In the genomic region with DNA sequence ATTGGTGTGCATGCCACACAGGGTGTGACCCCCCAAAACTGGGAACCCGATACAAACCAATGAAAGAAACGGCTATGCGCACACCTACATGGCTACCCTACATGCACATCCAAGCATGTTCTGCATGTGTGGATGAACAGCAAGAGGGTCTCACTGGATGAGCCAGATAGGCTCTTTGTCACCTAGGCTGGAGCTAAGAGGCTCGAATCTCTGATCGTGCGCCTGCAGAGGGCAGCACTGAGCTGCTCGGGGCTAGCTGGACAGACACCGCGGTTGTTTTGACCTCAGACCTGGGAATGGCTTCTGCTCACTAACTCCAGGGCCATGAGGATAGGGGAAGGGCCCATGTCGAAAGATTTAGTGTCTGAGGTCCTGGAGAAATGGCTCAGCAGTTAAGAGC, we compare ENCODE assay signal across 8 mouse cellular contexts. TPM values are rescaled to one million over a fixed set of nuclear protein-coding genes. Genes with fewer than 3 reads are reported as not detected.
DNase-seq lines count a peak whose midpoint lies in the region; ATAC-seq and TF ChIP-seq lines count a peak whose summit lies in the region.

No protein-coding gene starts in this region.

- H3K9me3 ChIP-seq in kidney, embryonic 15.5 days (replicated peaks): no peaks in the 10 kb centered on the region
- no peaks in the 10 kb centered on the region for H3K9me3 ChIP-seq in neural tube, embryonic 12.5 days
- H3K9me3 ChIP-seq in stomach, postnatal 0 days (ENCODE audit: control insufficient read depth, low read length): no peaks in the 10 kb centered on the region

- peak; percentile 43 for DNase-seq in kidney, adult 11 months
- peak; percentile 91 to 93 for DNase-seq in cerebellum, postnatal 10 days
- DNase-seq in gastrocnemius, adult 8-10 months (ENCODE audit: low spot score in 2 of 2): peak; percentile 49 to 69
- DNase-seq in kidney, adult 2 months: peak; percentile 69
- peak; percentile 43 for DNase-seq in liver, adult 2 months (ENCODE audit: extremely low read depth, low read depth, low spot score)
- peak; percentile 89 for DNase-seq in stomach, postnatal 0 days (ENCODE audit: low spot score)

- ATAC-seq in kidney, embryonic 15.5 days (replicated peaks; ENCODE audit: low FRiP score): no peak
- ATAC-seq in neural tube, embryonic 12.5 days (ENCODE audit: low FRiP score, low read depth): peak; percentile 69
- no peak for ATAC-seq in stomach, postnatal 0 days (ENCODE audit: low FRiP score, low TSS enrichment)

- H3K4me1 ChIP-seq in kidney, embryonic 15.5 days: peaks cover 5% of the 10 kb centered on the region; the same call in 1 of the 2 replicates
- H3K4me1 ChIP-seq in kidney, adult 2 months (ENCODE audit: control insufficient read depth, insufficient read depth, low read length): no peaks in the 10 kb centered on the region
- no peaks in the 10 kb centered on the region for H3K4me1 ChIP-seq in liver, adult 2 months (ENCODE audit: control insufficient read depth, insufficient read depth, low read length)
- H3K4me1 ChIP-seq in neural tube, embryonic 12.5 days: no peaks in the 10 kb centered on the region
- H3K4me1 ChIP-seq in stomach, postnatal 0 days (replicated peaks; ENCODE audit: control insufficient read depth, insufficient read depth): no peaks in the 10 kb centered on the region

- 27% methylated on average over 10 of the region's 10 CpGs for WGBS in kidney, embryonic 15.5 days
- 23% methylated on average over 10 of the region's 10 CpGs for WGBS in kidney, adult 2 months
- WGBS in liver, adult 2 months: 19% methylated on average over 10 of the region's 10 CpGs
- WGBS in neural tube, embryonic 12.5 days: 24% methylated on average over 10 of the region's 10 CpGs
- 18% methylated on average over 10 of the region's 10 CpGs for WGBS in stomach, postnatal 0 days

- H3K79me2 ChIP-seq in liver, adult 2 months (ENCODE audit: control insufficient read depth, insufficient read depth, low read length): no peaks in the 10 kb centered on the region

- no peak overlapping the region for H3K9ac ChIP-seq in kidney, embryonic 15.5 days
- H3K9ac ChIP-seq in liver, adult 2 months (ENCODE audit: low read depth, low read length): no peak overlapping the region
- H3K9ac ChIP-seq in neural tube, embryonic 12.5 days: no peak overlapping the region
- no peak overlapping the region for H3K9ac ChIP-seq in stomach, postnatal 0 days (ENCODE audit: low read length)

- no peak overlapping the region for H3K4me3 ChIP-seq in kidney, embryonic 15.5 days (replicated peaks)
- H3K4me3 ChIP-seq in kidney, adult 2 months (ENCODE audit: insufficient read depth, low read depth, low read length): no peak overlapping the region
- H3K4me3 ChIP-seq in liver, adult 2 months (ENCODE audit: insufficient read depth, low read depth, low read length): no peak overlapping the region
- no peak overlapping the region for H3K4me3 ChIP-seq in neural tube, embryonic 12.5 days
- H3K4me3 ChIP-seq in stomach, postnatal 0 days (ENCODE audit: low read depth, low read length): no peak overlapping the region

- H3K27me3 ChIP-seq in kidney, embryonic 15.5 days: 0 out of 2 replicates have a peak, but pooled peaks cover 3% of the 10 kb centered on the region
- no peaks in the 10 kb centered on the region for H3K27me3 ChIP-seq in kidney, adult 2 months (replicated peaks; ENCODE audit: control insufficient read depth, insufficient read depth, low read length)
- H3K27me3 ChIP-seq in liver, adult 2 months (ENCODE audit: control insufficient read depth, insufficient read depth, low read length): no peaks in the 10 kb centered on the region
- H3K27me3 ChIP-seq in neural tube, embryonic 12.5 days (replicated peaks): no peaks in the 10 kb centered on the region
- no peaks in the 10 kb centered on the region for H3K27me3 ChIP-seq in stomach, postnatal 0 days (ENCODE audit: control insufficient read depth, insufficient read depth, low read length)

- peak; percentile 87 for TF ChIP-seq CTCF in kidney, adult 2 months (conservative IDR thresholded peaks at IDR 0.05; ENCODE audit: insufficient read depth, insufficient read length, low read depth, low read length)
- TF ChIP-seq CTCF in liver, adult 2 months (IDR thresholded peaks at IDR 0.05; ENCODE audit: low read depth, low read length): peak; percentile 97
- TF ChIP-seq CTCF in stomach, postnatal 0 days (IDR thresholded peaks at IDR 0.05; ENCODE audit: low read depth): peak; percentile 95

- no peak for TF ChIP-seq EP300 in stomach, postnatal 0 days (optimal IDR thresholded peaks at IDR 0.05)

- H3K36me3 ChIP-seq in kidney, embryonic 15.5 days: no peaks in the 10 kb centered on the region
- no peaks in the 10 kb centered on the region for H3K36me3 ChIP-seq in kidney, adult 2 months (ENCODE audit: control insufficient read depth, insufficient read depth, low read length)
- H3K36me3 ChIP-seq in liver, adult 2 months (ENCODE audit: control insufficient read depth, insufficient read depth, low read length): no peaks in the 10 kb centered on the region
- no peaks in the 10 kb centered on the region for H3K36me3 ChIP-seq in neural tube, embryonic 12.5 days
- no peaks in the 10 kb centered on the region for H3K36me3 ChIP-seq in stomach, postnatal 0 days (ENCODE audit: control insufficient read depth, insufficient read depth, low read length)

- H3K27ac ChIP-seq in kidney, embryonic 15.5 days: no peak overlapping the region
- H3K27ac ChIP-seq in kidney, adult 2 months (ENCODE audit: insufficient read depth, low read depth, low read length): no peak overlapping the region
- no peak overlapping the region for H3K27ac ChIP-seq in liver, adult 2 months (replicated peaks; ENCODE audit: insufficient read depth, low read depth, low read length)
- no peak overlapping the region for H3K27ac ChIP-seq in neural tube, embryonic 12.5 days
- no peak overlapping the region for H3K27ac ChIP-seq in stomach, postnatal 0 days (replicated peaks)

- H3K4me2 ChIP-seq in kidney, embryonic 15.5 days: no peak overlapping the region
- no peak overlapping the region for H3K4me2 ChIP-seq in neural tube, embryonic 12.5 days (replicated peaks)
- no peak overlapping the region for H3K4me2 ChIP-seq in stomach, postnatal 0 days (replicated peaks; ENCODE audit: low read depth)

- no peak for TF ChIP-seq POLR2A in kidney, adult 2 months (IDR thresholded peaks at IDR 0.05; ENCODE audit: low read depth, low read length)
- TF ChIP-seq POLR2A in liver, adult 2 months (IDR thresholded peaks at IDR 0.05; ENCODE audit: extremely low read depth, insufficient read depth, low read length): no peak

RNA-seq across cellular contexts. Expression of gene Krt42, which starts 12.9 kb away (rescaled TPM):
- not detected in 2 replicates for polyA plus RNA-seq in kidney, embryonic 15.5 days (2015; fragmentation: Nextera tagmentation; extraction: Ambion mirVana)
- not detected for total RNA-seq in gastrocnemius, adult 8-10 months (2022)
- not detected in 2 replicates for polyA plus RNA-seq in kidney, adult 2 months (2012; rRNA removed)
- total RNA-seq in liver, adult 2 months (2014; rRNA removed): not detected in 2 replicates
- not detected in 2 replicates for polyA plus RNA-seq in liver, adult 2 months (2012; rRNA removed)
- polyA plus RNA-seq in neural tube, embryonic 12.5 days (2016; fragmentation: Nextera tagmentation; extraction: Ambion mirVana): not detected in 2 replicates
- 0.10 and 0.12 TPM in 2 replicates for polyA plus RNA-seq in stomach, postnatal 0 days (2015; fragmentation: Nextera tagmentation; extraction: Ambion mirVana)

RNA-seq across cellular contexts. Expression of gene Krt17, which starts 21.7 kb away (rescaled TPM):
- polyA plus RNA-seq in kidney, embryonic 15.5 days (2015; fragmentation: Nextera tagmentation; extraction: Ambion mirVana): 0.51 and 2.4 TPM in 2 replicates
- total RNA-seq in gastrocnemius, adult 8-10 months (2022): not detected
- 0.08 TPM in 1 of 2 replicates, not detected in the other for polyA plus RNA-seq in kidney, adult 2 months (2012; rRNA removed)
- total RNA-seq in liver, adult 2 months (2014; rRNA removed): not detected in 2 replicates
- not detected in 2 replicates for polyA plus RNA-seq in liver, adult 2 months (2012; rRNA removed)
- polyA plus RNA-seq in neural tube, embryonic 12.5 days (2016; fragmentation: Nextera tagmentation; extraction: Ambion mirVana): 2.7 TPM in 2 replicates
- 46.4 and 63.4 TPM in 2 replicates for polyA plus RNA-seq in stomach, postnatal 0 days (2015; fragmentation: Nextera tagmentation; extraction: Ambion mirVana)

RNA-seq across cellular contexts. Expression of gene Krt16, which starts 33.8 kb away (rescaled TPM):
- 0.55 TPM in 1 of 2 replicates, not detected in the other for polyA plus RNA-seq in kidney, embryonic 15.5 days (2015; fragmentation: Nextera tagmentation; extraction: Ambion mirVana)
- total RNA-seq in gastrocnemius, adult 8-10 months (2022): not detected
- polyA plus RNA-seq in kidney, adult 2 months (2012; rRNA removed): not detected in 2 replicates
- total RNA-seq in liver, adult 2 months (2014; rRNA removed): not detected in 2 replicates
- polyA plus RNA-seq in liver, adult 2 months (2012; rRNA removed): not detected in 2 replicates
- not detected in 2 replicates for polyA plus RNA-seq in neural tube, embryonic 12.5 days (2016; fragmentation: Nextera tagmentation; extraction: Ambion mirVana)
- polyA plus RNA-seq in stomach, postnatal 0 days (2015; fragmentation: Nextera tagmentation; extraction: Ambion mirVana): 2.1 and 4.0 TPM in 2 replicates

RNA-seq across cellular contexts. Expression of gene Eif1, which starts 37.1 kb away (rescaled TPM):
- 1,620 and 1,743 TPM in 2 replicates for polyA plus RNA-seq in kidney, embryonic 15.5 days (2015; fragmentation: Nextera tagmentation; extraction: Ambion mirVana)
- 1,000 to 10,000 TPM; 1,612 to 1,857 (median 1,692) TPM for total RNA-seq in gastrocnemius, adult 8-10 months (2022)
- 116 and 173 TPM in 2 replicates for polyA plus RNA-seq in kidney, adult 2 months (2012; rRNA removed)
- 145 and 210 TPM in 2 replicates for total RNA-seq in liver, adult 2 months (2014; rRNA removed)
- 86.6 and 104 TPM in 2 replicates for polyA plus RNA-seq in liver, adult 2 months (2012; rRNA removed)
- 1,410 and 1,478 TPM in 2 replicates for polyA plus RNA-seq in neural tube, embryonic 12.5 days (2016; fragmentation: Nextera tagmentation; extraction: Ambion mirVana)
- 1,487 and 1,495 TPM in 2 replicates for polyA plus RNA-seq in stomach, postnatal 0 days (2015; fragmentation: Nextera tagmentation; extraction: Ambion mirVana)

RNA-seq across cellular contexts. Expression of gene Gast, which starts 51.7 kb away (rescaled TPM):
- not detected in 2 replicates for polyA plus RNA-seq in kidney, embryonic 15.5 days (2015; fragmentation: Nextera tagmentation; extraction: Ambion mirVana)
- total RNA-seq in gastrocnemius, adult 8-10 months (2022): not detected
- not detected in 2 replicates for polyA plus RNA-seq in kidney, adult 2 months (2012; rRNA removed)
- total RNA-seq in liver, adult 2 months (2014; rRNA removed): not detected in 2 replicates
- polyA plus RNA-seq in liver, adult 2 months (2012; rRNA removed): not detected in 2 replicates
- polyA plus RNA-seq in neural tube, embryonic 12.5 days (2016; fragmentation: Nextera tagmentation; extraction: Ambion mirVana): not detected in 2 replicates
- polyA plus RNA-seq in stomach, postnatal 0 days (2015; fragmentation: Nextera tagmentation; extraction: Ambion mirVana): 52.0 and 84.7 TPM in 2 replicates

Comparison
In these comparisons a context has a peak if more than half of its experiments do, and no peak if none do; other contexts are left out.
1. RNA of gene Krt17, which starts 21.7 kb away (polyA plus RNA-seq): 46.4 to 63.4 TPM in stomach, postnatal 0 days; 2.7 TPM in neural tube, embryonic 12.5 days, 0.51 to 2.4 TPM in kidney, embryonic 15.5 days, 0.08 TPM in kidney, adult 2 months and not detected in liver, adult 2 months; every median in the first group is over 10 times any median in the second.
2. Peak in every context shown above with its lines, with median percentiles within 50 percentile points of each other: DNase-seq and CTCF ChIP-seq.